Mouse (Mus musculus) spleen, postnatal 10 days (tissue): ENCODE measurements around the gene Psmd8.
"Not testable (repeated sequence)": the region's sequence is repeated elsewhere in the genome, so short reads cannot be mapped to it uniquely, and the experiment has no call there.

Source experiments
- DNase-seq, 2 experiments: peaks; one replicate each; pipeline ENCODE4 v3.0.0; 2021 to 2022; ENCODE audit warnings: low spot score in 2 of 2

Psmd8 gene

GRCm38 (mm10) chr7:29180077-29180853, at the start of gene Psmd8:
Gene Psmd8 (minus strand): TSS chr7:29180701.
- DNase-seq, result peak; percentile 89 to 96

- no peak for DNase-seq
These were observed 47.7 kb upstream of the Psmd8 start for GRCm38 (mm10) chr7:29228202-29228601.

GRCm38 (mm10) chr7:29225520-29225919, 45.0 kb upstream of the Psmd8 start:
- no peak for DNase-seq

GRCm38 (mm10) chr7:29224756-29225394, 44.4 kb upstream of the Psmd8 start:
- no peak for DNase-seq

GRCm38 (mm10) chr7:29214846-29215245, 34.3 kb upstream of the Psmd8 start:
- no peak for DNase-seq

- no peak for DNase-seq
These were observed 33.7 kb upstream of the Psmd8 start for GRCm38 (mm10) chr7:29214236-29214635.

- no peak for DNase-seq
These were observed 33.2 kb upstream of the Psmd8 start, which contains the start of gene Catsperg1 for GRCm38 (mm10) chr7:29213675-29214082. Gene Catsperg1 (minus strand): TSS chr7:29214035.

- DNase-seq, result not testable (repeated sequence)
These were observed 32.5 kb upstream of the Psmd8 start for GRCm38 (mm10) chr7:29212775-29213560.

GRCm38 (mm10) chr7:29212199-29212765, 31.8 kb upstream of the Psmd8 start:
- DNase-seq, result no peak

- DNase-seq, result peak; percentile 69 to 87
These were observed 31.1 kb upstream of the Psmd8 start for GRCm38 (mm10) chr7:29211415-29212198.

- peak in 1 of 2 experiments; percentile 69 for DNase-seq
These were observed 30.5 kb upstream of the Psmd8 start for GRCm38 (mm10) chr7:29211013-29211412.

GRCm38 (mm10) chr7:29202577-29202976, 22.1 kb upstream of the Psmd8 start:
- no peak for DNase-seq

- not testable (repeated sequence) for DNase-seq
These were observed 13.7 kb upstream of the Psmd8 start for GRCm38 (mm10) chr7:29194230-29194629.

GRCm38 (mm10) chr7:29181323-29181722, 822 bp upstream of the Psmd8 start:
- DNase-seq, result not testable (repeated sequence)

- no peak for DNase-seq
These were observed 344 bp upstream of the Psmd8 start for GRCm38 (mm10) chr7:29180854-29181236.

GRCm38 (mm10) chr7:29179323-29179722, 1.2 kb downstream of the Psmd8 start:
- DNase-seq, result peak in 1 of 2 experiments; percentile 25

- peak in 1 of 2 experiments; percentile 26 for DNase-seq
These were observed 2.4 kb downstream of the Psmd8 start for GRCm38 (mm10) chr7:29178106-29178505.

- DNase-seq, result no peak
These were observed 8.0 kb downstream of the Psmd8 start for GRCm38 (mm10) chr7:29172390-29173016.

GRCm38 (mm10) chr7:29171562-29172097, 8.9 kb downstream of the Psmd8 start:
- no peak for DNase-seq
